Mouse (Mus musculus): ENCODE data around the gene Olfr1161. TPM values are rescaled to one million over a fixed set of nuclear protein-coding genes. Genes with fewer than 3 reads are reported as not detected.
"Not testable (repeated sequence)": the region's sequence is repeated elsewhere in the genome, so short reads cannot be mapped to it uniquely, and the experiment has no call there.

The Olfr1161 gene
- total RNA-seq (2021) (not detected), polyA plus RNA-seq (2012; rRNA removed) (not detected in 2 replicates)
- long read RNA-seq = 0 reads

DNA sequence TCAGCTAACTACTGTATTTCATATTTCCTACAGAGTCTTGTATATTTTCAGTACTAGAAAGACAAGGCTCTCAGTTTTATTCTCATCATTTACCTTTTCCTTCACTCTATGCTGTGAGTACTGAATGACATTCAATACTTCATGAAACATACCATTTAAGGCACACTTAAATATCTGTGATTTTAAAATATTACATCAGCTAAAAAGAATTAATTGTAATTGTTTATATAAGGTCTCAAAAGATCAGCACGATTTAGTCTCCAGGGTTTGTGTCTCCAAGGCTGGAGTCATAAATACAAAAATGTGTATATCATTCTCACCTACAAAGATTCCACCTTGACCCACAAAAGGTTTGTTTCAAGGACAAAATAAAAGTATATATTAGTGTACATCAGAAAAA lies at the start of gene Olfr1161:
Olfr1161 (plus strand) TSS at position 301 of the 400 bp plus-strand sequence.
- H3K79me2 ChIP-seq (replicated peaks; ENCODE audit: control insufficient read depth, insufficient read depth, low read length); H3K27ac ChIP-seq; H3K9ac ChIP-seq (ENCODE audit: low read depth, low read length); H3K27me3 ChIP-seq (ENCODE audit: control insufficient read depth, insufficient read depth, low read length); intact Hi-C loops (cut with DNase I); H3K4me1 ChIP-seq (ENCODE audit: control insufficient read depth, insufficient read depth, low read length); DNase-seq; H3K4me3 ChIP-seq; H3K36me3 ChIP-seq (ENCODE audit: control insufficient read depth, insufficient read depth, low read length): not testable (repeated sequence)
- WGBS = 61% methylated on average over 1 of the region's 1 CpGs

DNA sequence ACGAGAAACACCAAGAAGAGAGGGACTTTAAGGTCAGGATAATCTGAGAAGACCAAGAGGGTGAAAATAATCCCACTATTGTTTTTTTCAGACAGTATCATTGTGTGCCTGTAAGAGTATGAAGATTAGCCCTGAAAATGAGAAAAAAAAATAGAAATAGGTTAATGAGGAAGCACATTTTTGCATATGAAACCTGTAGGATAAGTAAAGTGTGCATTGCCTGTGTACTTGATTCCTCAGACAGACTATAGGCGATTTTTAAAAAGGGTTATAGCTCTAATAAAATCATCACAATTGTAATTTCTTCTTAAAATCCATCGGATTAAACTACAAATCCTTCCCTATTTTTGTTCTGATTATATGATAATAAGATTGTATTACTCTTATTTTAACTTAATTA lies 48.0 kb upstream of the Olfr1161 start, which contains the start of gene Olfr74:
Olfr74 (minus strand) TSS at position 101 of the 400 bp plus-strand sequence.
- Histone ChIP-seq H3K36me3 (ENCODE audit: control insufficient read depth, insufficient read depth, low read length) (no peaks in the 10 kb centered on the region), H3K27ac (no peak within 1 kb of the TSS), H3K27me3 (ENCODE audit: control insufficient read depth, insufficient read depth, low read length) (no peaks in the 10 kb centered on the region), H3K4me1 (ENCODE audit: control insufficient read depth, insufficient read depth, low read length) (no peaks in the 10 kb centered on the region), H3K4me3 (no peak within 1 kb of the TSS), H3K79me2 (replicated peaks; ENCODE audit: control insufficient read depth, insufficient read depth, low read length) (no peaks in the 10 kb centered on the region), H3K9ac (ENCODE audit: low read depth, low read length) (no peak within 1 kb of the TSS)
- TF ChIP-seq POLR2A (IDR thresholded peaks at IDR 0.05; ENCODE audit: insufficient read depth, low read depth, low read length) (no peak), CTCF (IDR thresholded peaks at IDR 0.05) (no peak)
- DNase-seq = no peak
- WGBS = 55% methylated on average over 3 of the region's 3 CpGs
- intact Hi-C loops (cut with DNase I) = no loop called here

DNA sequence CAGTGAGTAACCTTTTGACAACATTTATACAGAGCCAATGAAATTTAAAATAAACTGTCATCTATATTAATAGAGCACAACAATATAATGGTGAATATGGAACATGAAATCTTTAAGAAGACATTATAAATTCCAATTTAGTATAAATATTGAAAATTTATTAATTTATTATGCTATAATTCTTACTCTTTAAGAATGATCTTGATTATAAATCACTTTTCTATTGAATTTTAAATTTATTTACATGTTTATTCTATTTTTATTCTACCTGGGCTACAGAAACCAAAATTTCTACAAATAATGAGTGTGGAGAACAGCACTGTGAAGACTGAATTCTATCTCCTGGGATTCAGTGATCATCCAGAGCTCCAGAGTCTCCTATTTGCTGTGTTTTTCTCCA lies 32.8 kb upstream of the Olfr1161 start, which contains the start of gene Olfr1158:
Olfr1158 (plus strand) TSS at position 301 of the 400 bp plus-strand sequence.
- Histone ChIP-seq H3K27ac (no peak within 1 kb of the TSS), H3K9ac (ENCODE audit: low read depth, low read length) (no peak within 1 kb of the TSS), H3K79me2 (replicated peaks; ENCODE audit: control insufficient read depth, insufficient read depth, low read length) (no peaks in the 10 kb centered on the region), H3K36me3 (ENCODE audit: control insufficient read depth, insufficient read depth, low read length) (no peaks in the 10 kb centered on the region), H3K4me3 (no peak within 1 kb of the TSS), H3K4me1 (ENCODE audit: control insufficient read depth, insufficient read depth, low read length) (no peaks in the 10 kb centered on the region), H3K27me3 (ENCODE audit: control insufficient read depth, insufficient read depth, low read length) (no peaks in the 10 kb centered on the region)
- no peak for DNase-seq
- intact Hi-C loops (cut with DNase I) = no loop called here
- TF ChIP-seq CTCF (IDR thresholded peaks at IDR 0.05) (no peak), EP300 (IDR thresholded peaks at IDR 0.05; ENCODE audit: insufficient read depth, low read depth, low read length) (no peak), POLR2A (IDR thresholded peaks at IDR 0.05; ENCODE audit: insufficient read depth, low read depth, low read length) (no peak)

DNA sequence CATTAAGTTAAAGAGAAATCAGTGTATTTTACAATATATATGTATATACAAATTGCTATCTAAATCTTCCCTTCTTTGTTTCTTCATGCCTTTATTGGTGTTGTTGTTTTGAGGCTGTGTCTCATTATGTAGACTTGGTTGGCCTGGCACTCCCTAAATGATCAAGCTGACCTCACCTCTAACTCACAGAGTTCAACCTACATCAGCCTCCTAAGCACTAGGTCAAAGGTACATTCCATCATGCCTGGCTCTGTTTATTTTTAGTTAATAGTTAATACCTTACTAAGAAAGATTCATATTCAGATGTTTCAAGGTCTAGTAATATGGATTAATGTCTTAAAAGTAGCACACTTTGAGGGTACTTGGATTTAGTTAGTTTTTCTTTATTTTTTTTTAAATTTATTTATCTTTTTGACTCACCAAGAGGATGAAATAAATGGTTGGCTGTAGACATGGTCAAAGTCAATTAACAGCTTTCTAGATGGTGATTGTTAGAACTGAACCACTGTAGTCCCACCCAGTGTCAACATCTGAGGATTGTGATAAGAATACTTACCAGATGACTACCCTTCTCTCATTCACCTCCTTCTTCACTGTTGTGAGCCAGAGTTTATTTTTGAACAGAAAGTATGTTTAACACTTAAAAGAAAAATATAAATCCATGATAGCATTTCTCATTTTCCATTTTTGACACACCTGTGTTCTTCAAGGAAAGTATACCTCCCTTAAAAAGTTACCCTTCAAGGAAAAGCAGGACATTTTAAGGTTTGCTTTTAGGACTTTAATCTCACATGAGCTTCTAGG lies 14.9 kb upstream of the Olfr1161 start, which contains the start of gene Olfr1160:
Olfr1160 (minus strand) TSS at position 754 of the 804 bp plus-strand sequence.
- Histone ChIP-seq H3K4me3 (no peak within 1 kb of the TSS), H3K36me3 (ENCODE audit: control insufficient read depth, insufficient read depth, low read length) (no peaks in the 10 kb centered on the region), H3K9ac (ENCODE audit: low read depth, low read length) (no peak within 1 kb of the TSS), H3K27me3 (ENCODE audit: control insufficient read depth, insufficient read depth, low read length) (no peaks in the 10 kb centered on the region), H3K4me1 (ENCODE audit: control insufficient read depth, insufficient read depth, low read length) (no peaks in the 10 kb centered on the region), H3K27ac (no peak within 1 kb of the TSS), H3K79me2 (replicated peaks; ENCODE audit: control insufficient read depth, insufficient read depth, low read length) (no peaks in the 10 kb centered on the region)
- DNase-seq = no peak
- intact Hi-C loops (cut with DNase I) = no loop called here
- no peak for TF ChIP-seq POLR2A (IDR thresholded peaks at IDR 0.05; ENCODE audit: insufficient read depth, low read depth, low read length)
- TF ChIP-seq EP300 (IDR thresholded peaks at IDR 0.05; ENCODE audit: insufficient read depth, low read depth, low read length) = no peak
- TF ChIP-seq CTCF (IDR thresholded peaks at IDR 0.05) = no peak

DNA sequence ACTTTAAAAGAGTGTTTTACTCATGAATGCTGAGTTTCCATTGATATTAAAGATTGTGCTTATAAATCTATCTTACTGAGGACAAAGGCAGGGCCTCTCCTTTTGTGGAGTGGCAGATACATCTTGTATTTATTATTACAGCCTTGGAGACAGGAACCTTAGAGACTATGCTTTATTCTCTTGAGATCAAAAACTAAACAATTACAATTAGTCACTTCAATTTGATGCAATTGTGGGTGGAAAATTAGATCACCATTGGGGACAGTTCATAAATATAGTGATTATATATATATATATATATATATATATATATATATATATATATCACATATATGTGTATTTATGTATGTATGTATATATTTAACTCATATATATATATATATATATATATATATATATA lies 15.0 kb downstream of the Olfr1161 start, which contains the start of gene Olfr73:
Olfr73 (minus strand) TSS at position 101 of the 400 bp plus-strand sequence.
- TF ChIP-seq EP300 (IDR thresholded peaks at IDR 0.05; ENCODE audit: insufficient read depth, low read depth, low read length) (no peak), CTCF (IDR thresholded peaks at IDR 0.05) (no peak), POLR2A (IDR thresholded peaks at IDR 0.05; ENCODE audit: insufficient read depth, low read depth, low read length) (no peak)
- H3K79me2 ChIP-seq (replicated peaks; ENCODE audit: control insufficient read depth, insufficient read depth, low read length) = no peaks in the 10 kb centered on the region
- no peak within 1 kb of the TSS for H3K9ac ChIP-seq (ENCODE audit: low read depth, low read length)
- H3K36me3 ChIP-seq (ENCODE audit: control insufficient read depth, insufficient read depth, low read length) = no peaks in the 10 kb centered on the region
- no peaks in the 10 kb centered on the region for H3K4me1 ChIP-seq (ENCODE audit: control insufficient read depth, insufficient read depth, low read length)
- intact Hi-C loops (cut with DNase I) = no loop called here
- H3K27me3 ChIP-seq (ENCODE audit: control insufficient read depth, insufficient read depth, low read length) = no peaks in the 10 kb centered on the region
- no peak within 1 kb of the TSS for H3K27ac ChIP-seq
- H3K4me3 ChIP-seq = no peak within 1 kb of the TSS
- no peak for DNase-seq

DNA sequence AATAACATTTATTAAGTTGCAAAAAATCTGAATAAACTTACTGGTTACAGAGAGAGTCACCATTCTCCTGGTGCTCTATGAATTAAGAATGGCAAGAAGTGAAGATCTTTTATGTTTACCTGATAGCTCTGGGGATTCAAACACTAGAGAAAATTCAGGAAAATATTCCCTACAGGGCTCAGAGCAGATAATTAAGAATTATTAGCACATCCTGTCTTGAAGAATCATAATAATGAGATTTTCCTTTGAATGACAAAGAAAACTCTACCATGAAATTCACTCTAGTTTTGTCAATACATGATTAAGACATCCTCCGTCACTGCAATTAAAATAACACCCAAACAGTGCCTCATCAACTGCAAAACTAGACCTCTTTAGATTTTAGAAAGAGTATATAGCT lies 28.5 kb downstream of the Olfr1161 start, which contains the start of gene Olfr1162:
Olfr1162 (minus strand) TSS at position 101 of the 400 bp plus-strand sequence.
- no peaks in the 10 kb centered on the region for H3K27me3 ChIP-seq (ENCODE audit: control insufficient read depth, insufficient read depth, low read length)
- intact Hi-C loops (cut with DNase I) = no loop called here
- H3K79me2 ChIP-seq (replicated peaks; ENCODE audit: control insufficient read depth, insufficient read depth, low read length) = no peaks in the 10 kb centered on the region
- no peaks in the 10 kb centered on the region for H3K36me3 ChIP-seq (ENCODE audit: control insufficient read depth, insufficient read depth, low read length)
- no peaks in the 10 kb centered on the region for H3K4me1 ChIP-seq (ENCODE audit: control insufficient read depth, insufficient read depth, low read length)
- no peak within 1 kb of the TSS for H3K27ac ChIP-seq
- no peak for DNase-seq
- no peak within 1 kb of the TSS for H3K9ac ChIP-seq (ENCODE audit: low read depth, low read length)
- WGBS = 71% methylated on average over 1 of the region's 1 CpGs
- no peak within 1 kb of the TSS for H3K4me3 ChIP-seq
- TF ChIP-seq POLR2A (IDR thresholded peaks at IDR 0.05; ENCODE audit: insufficient read depth, low read depth, low read length) (no peak), EP300 (IDR thresholded peaks at IDR 0.05; ENCODE audit: insufficient read depth, low read depth, low read length) (no peak), CTCF (IDR thresholded peaks at IDR 0.05) (no peak)

Measured in heart, adult 2 months (tissue).